Mouse (Mus musculus): ENCODE data around the gene Lce1b. TPM values are rescaled to one million over a fixed set of nuclear protein-coding genes. Genes with fewer than 3 reads are reported as not detected.

Lce1b gene
- polyA plus RNA-seq, 1 experiment from 2014 or later: not detected

GRCm38 (mm10) chr3:92638653-92638991, 18.1 kb downstream of the Lce1b start:
- ATAC-seq (replicated peaks; ENCODE audit: low FRiP score) (peak; percentile 22; the same call in 1 of the 2 replicates), DNase-seq (ENCODE audit: low spot score) (no peak)
- Histone ChIP-seq H3K27ac (ENCODE audit: low read depth, low read length) (no peak overlapping the region), H3K36me3 (ENCODE audit: control insufficient read depth, insufficient read depth, low read length) (no peaks in the 10 kb centered on the region), H3K4me1 (replicated peaks; ENCODE audit: control insufficient read depth, insufficient read depth, low read length) (peaks cover 3% of the 10 kb centered on the region; the same call in 1 of the 2 replicates), H3K9ac (ENCODE audit: low read length) (no peak overlapping the region), H3K4me3 (ENCODE audit: low read depth, low read length) (no peak overlapping the region), H3K4me2 (ENCODE audit: low read depth, low read length, severe bottlenecking) (no peak overlapping the region), H3K27me3 (ENCODE audit: control insufficient read depth, insufficient read depth, low read length) (no peaks in the 10 kb centered on the region), H3K9me3 (ENCODE audit: control insufficient read depth, low read length) (no peaks in the 10 kb centered on the region)
- WGBS: 76% methylated on average over 3 of the region's 3 CpGs

GRCm38 (mm10) chr3:92637745-92638652, 18.7 kb downstream of the Lce1b start:
- Histone ChIP-seq H3K36me3 (ENCODE audit: control insufficient read depth, insufficient read depth, low read length) (no peaks in the 10 kb centered on the region), H3K27ac (ENCODE audit: low read depth, low read length) (no peak overlapping the region), H3K9me3 (ENCODE audit: control insufficient read depth, low read length) (no peaks in the 10 kb centered on the region), H3K27me3 (ENCODE audit: control insufficient read depth, insufficient read depth, low read length) (no peaks in the 10 kb centered on the region), H3K9ac (ENCODE audit: low read length) (no peak overlapping the region), H3K4me2 (ENCODE audit: low read depth, low read length, severe bottlenecking) (no peak overlapping the region), H3K4me3 (ENCODE audit: low read depth, low read length) (no peak overlapping the region), H3K4me1 (replicated peaks; ENCODE audit: control insufficient read depth, insufficient read depth, low read length) (peaks cover 3% of the 10 kb centered on the region; the same call in 1 of the 2 replicates)
- WGBS: 49% methylated on average over 1 of the region's 1 CpGs
- DNase-seq (ENCODE audit: low spot score) (no peak), ATAC-seq (replicated peaks; ENCODE audit: low FRiP score) (peak; percentile 78)

- 74% methylated on average over 2 of the region's 2 CpGs for WGBS
Observed at GRCm38 (mm10) chr3:92621560-92621959, 35.2 kb downstream of the Lce1b start, which contains the start of gene Lce6a. Gene Lce6a, minus strand, starts transcription at chr3:92621660.

GRCm38 (mm10) chr3:92609804-92610203, 46.9 kb downstream of the Lce1b start:
- ATAC-seq (replicated peaks; ENCODE audit: low FRiP score): no peak
- DNase-seq (ENCODE audit: low spot score): no peak
- Histone ChIP-seq H3K4me3 (ENCODE audit: low read depth, low read length) (no peak overlapping the region), H3K9ac (ENCODE audit: low read length) (no peak overlapping the region), H3K27ac (ENCODE audit: low read depth, low read length) (no peak overlapping the region), H3K27me3 (ENCODE audit: control insufficient read depth, insufficient read depth, low read length) (no peaks in the 10 kb centered on the region), H3K36me3 (ENCODE audit: control insufficient read depth, insufficient read depth, low read length) (no peaks in the 10 kb centered on the region), H3K9me3 (ENCODE audit: control insufficient read depth, low read length) (no peaks in the 10 kb centered on the region), H3K4me1 (replicated peaks; ENCODE audit: control insufficient read depth, insufficient read depth, low read length) (no peaks in the 10 kb centered on the region), H3K4me2 (ENCODE audit: low read depth, low read length, severe bottlenecking) (no peak overlapping the region)
- 77% methylated on average over 1 of the region's 1 CpGs for WGBS

More at GRCm38 (mm10) chr3:92621560-92621959, 35.2 kb downstream of the Lce1b start, which contains the start of gene Lce6a:
- H3K4me1 ChIP-seq (replicated peaks; ENCODE audit: control insufficient read depth, insufficient read depth, low read length): no peaks in the 10 kb centered on the region
- H3K9ac ChIP-seq (ENCODE audit: low read length): no peak within 1 kb of the TSS
- no peaks in the 10 kb centered on the region for H3K27me3 ChIP-seq (ENCODE audit: control insufficient read depth, insufficient read depth, low read length)
- H3K9me3 ChIP-seq (ENCODE audit: control insufficient read depth, low read length): no peaks in the 10 kb centered on the region
- no peak for ATAC-seq (replicated peaks; ENCODE audit: low FRiP score)
- H3K27ac ChIP-seq (ENCODE audit: low read depth, low read length): no peak within 1 kb of the TSS
- H3K36me3 ChIP-seq (ENCODE audit: control insufficient read depth, insufficient read depth, low read length): no peaks in the 10 kb centered on the region
- no peak within 1 kb of the TSS for H3K4me3 ChIP-seq (ENCODE audit: low read depth, low read length)
- DNase-seq (ENCODE audit: low spot score): no peak
- no peak within 1 kb of the TSS for H3K4me2 ChIP-seq (ENCODE audit: low read depth, low read length, severe bottlenecking)

GRCm38 (mm10) chr3:92607392-92607791, 49.3 kb downstream of the Lce1b start, which contains the start of gene 2210017I01Rik:
Gene 2210017I01Rik, minus strand, starts transcription at chr3:92607492.
- H3K4me2 ChIP-seq (ENCODE audit: low read depth, low read length, severe bottlenecking): no peak within 1 kb of the TSS
- no peak for ATAC-seq (replicated peaks; ENCODE audit: low FRiP score)
- H3K9ac ChIP-seq (ENCODE audit: low read length): no peak within 1 kb of the TSS
- no peak within 1 kb of the TSS for H3K4me3 ChIP-seq (ENCODE audit: low read depth, low read length)
- DNase-seq (ENCODE audit: low spot score): no peak
- no peak within 1 kb of the TSS for H3K27ac ChIP-seq (ENCODE audit: low read depth, low read length)
- H3K36me3 ChIP-seq (ENCODE audit: control insufficient read depth, insufficient read depth, low read length): no peaks in the 10 kb centered on the region
- no peaks in the 10 kb centered on the region for H3K27me3 ChIP-seq (ENCODE audit: control insufficient read depth, insufficient read depth, low read length)
- H3K4me1 ChIP-seq (replicated peaks; ENCODE audit: control insufficient read depth, insufficient read depth, low read length): no peaks in the 10 kb centered on the region
- no peaks in the 10 kb centered on the region for H3K9me3 ChIP-seq (ENCODE audit: control insufficient read depth, low read length)

Other genes with a start within 250 kb of the Lce1b start
- not detected in 2 replicates for gene Sprr2i, start 248.9 kb downstream of the Lce1b start, polyA plus RNA-seq (2014; fragmentation: Nextera tagmentation; extraction: Ambion mirVana)
- gene Sprr2j-ps, start 238.8 kb downstream of the Lce1b start, polyA plus RNA-seq (2014; fragmentation: Nextera tagmentation; extraction: Ambion mirVana): not detected in 2 replicates
- 5.4 and 7.4 TPM in 2 replicates for gene Gm9774, start 227.5 kb downstream of the Lce1b start, polyA plus RNA-seq (2014; fragmentation: Nextera tagmentation; extraction: Ambion mirVana)
- not detected in 2 replicates for gene Sprr2k, start 224.3 kb downstream of the Lce1b start, polyA plus RNA-seq (2014; fragmentation: Nextera tagmentation; extraction: Ambion mirVana)
- not detected in 2 replicates for gene Sprr1b, start 218.1 kb downstream of the Lce1b start, polyA plus RNA-seq (2014; fragmentation: Nextera tagmentation; extraction: Ambion mirVana)
- not detected in 2 replicates for gene Sprr3, start 198.2 kb downstream of the Lce1b start, polyA plus RNA-seq (2014; fragmentation: Nextera tagmentation; extraction: Ambion mirVana)
- not detected in 2 replicates for gene Sprr1a, start 171.0 kb downstream of the Lce1b start, polyA plus RNA-seq (2014; fragmentation: Nextera tagmentation; extraction: Ambion mirVana)
- gene Sprr4, start 156.4 kb downstream of the Lce1b start, polyA plus RNA-seq (2014; fragmentation: Nextera tagmentation; extraction: Ambion mirVana): not detected in 2 replicates
- gene 2310046K23Rik, start 122.4 kb downstream of the Lce1b start, polyA plus RNA-seq (2014; fragmentation: Nextera tagmentation; extraction: Ambion mirVana): not detected in 2 replicates
- not detected in 2 replicates for gene Ivl, start 83.2 kb downstream of the Lce1b start, polyA plus RNA-seq (2014; fragmentation: Nextera tagmentation; extraction: Ambion mirVana)
- not detected in 2 replicates for gene Smcp, start 67.9 kb downstream of the Lce1b start, polyA plus RNA-seq (2014; fragmentation: Nextera tagmentation; extraction: Ambion mirVana)
- not detected in 2 replicates for gene 2210017I01Rik, start 49.4 kb downstream of the Lce1b start, polyA plus RNA-seq (2014; fragmentation: Nextera tagmentation; extraction: Ambion mirVana)
- not detected in 2 replicates for gene Lce6a, start 35.3 kb downstream of the Lce1b start, polyA plus RNA-seq (2014; fragmentation: Nextera tagmentation; extraction: Ambion mirVana)
- not detected in 2 replicates for gene Lce1a1, start 8.6 kb downstream of the Lce1b start, polyA plus RNA-seq (2014; fragmentation: Nextera tagmentation; extraction: Ambion mirVana)
- not detected in 2 replicates for gene Lce1a2, start 13.4 kb upstream of the Lce1b start, polyA plus RNA-seq (2014; fragmentation: Nextera tagmentation; extraction: Ambion mirVana)
- gene Lce1c, start 22.3 kb upstream of the Lce1b start, polyA plus RNA-seq (2014; fragmentation: Nextera tagmentation; extraction: Ambion mirVana): not detected in 2 replicates
- gene Lce1d, start 30.3 kb upstream of the Lce1b start, polyA plus RNA-seq (2014; fragmentation: Nextera tagmentation; extraction: Ambion mirVana): not detected in 2 replicates
- gene Lce1e, start 52.1 kb upstream of the Lce1b start, polyA plus RNA-seq (2014; fragmentation: Nextera tagmentation; extraction: Ambion mirVana): not detected in 2 replicates
- gene Lce1f, start 63.4 kb upstream of the Lce1b start, polyA plus RNA-seq (2014; fragmentation: Nextera tagmentation; extraction: Ambion mirVana): not detected in 2 replicates
- gene Gm38119, start 82.2 kb upstream of the Lce1b start, polyA plus RNA-seq (2014; fragmentation: Nextera tagmentation; extraction: Ambion mirVana): not detected in 2 replicates
- gene Lce1g, start 95.4 kb upstream of the Lce1b start, polyA plus RNA-seq (2014; fragmentation: Nextera tagmentation; extraction: Ambion mirVana): not detected in 2 replicates
- not detected in 2 replicates for gene Lce1h, start 108.1 kb upstream of the Lce1b start, polyA plus RNA-seq (2014; fragmentation: Nextera tagmentation; extraction: Ambion mirVana)
- not detected in 2 replicates for gene Lce1i, start 122.0 kb upstream of the Lce1b start, polyA plus RNA-seq (2014; fragmentation: Nextera tagmentation; extraction: Ambion mirVana)
- gene Lce1j, start 133.6 kb upstream of the Lce1b start, polyA plus RNA-seq (2014; fragmentation: Nextera tagmentation; extraction: Ambion mirVana): not detected in 2 replicates
- not detected in 2 replicates for gene Lce1k, start 151.0 kb upstream of the Lce1b start, polyA plus RNA-seq (2014; fragmentation: Nextera tagmentation; extraction: Ambion mirVana)
- not detected in 2 replicates for gene Kprp, start 170.3 kb upstream of the Lce1b start, polyA plus RNA-seq (2014; fragmentation: Nextera tagmentation; extraction: Ambion mirVana)
- gene Lce1l, start 194.4 kb upstream of the Lce1b start, polyA plus RNA-seq (2014; fragmentation: Nextera tagmentation; extraction: Ambion mirVana): not detected in 2 replicates
- gene 2310050C09Rik, start 213.3 kb upstream of the Lce1b start, polyA plus RNA-seq (2014; fragmentation: Nextera tagmentation; extraction: Ambion mirVana): not detected in 2 replicates